Mouse (Mus musculus) CD4-positive, CD25-positive, alpha-beta regulatory T cell, adult 2 months (primary cell): ENCODE measurements around the gene Nrxn3.
A peak's percentile ranks its signal among the peaks of the same experiment; 100 is the strongest.

Source experiments
- DNase-seq: peaks from one replicate; pipeline ENCODE4 v3.0.0-alpha.2; 2012; ENCODE audit warnings: low read depth, low spot score

The Nrxn3 gene

GRCm38 (mm10) chr12:89041429-89042107, 318.9 kb downstream of the Nrxn3 start:
- no peak for DNase-seq

- no peak for DNase-seq
Observed at GRCm38 (mm10) chr12:89049279-89049678, 326.6 kb downstream of the Nrxn3 start.

- no peak for DNase-seq
Observed at GRCm38 (mm10) chr12:89049686-89050085, 327.0 kb downstream of the Nrxn3 start.

GRCm38 (mm10) chr12:89072436-89072835, 349.8 kb downstream of the Nrxn3 start:
- no peak for DNase-seq

GRCm38 (mm10) chr12:89073167-89073743, 350.6 kb downstream of the Nrxn3 start:
- DNase-seq: no peak

GRCm38 (mm10) chr12:89074551-89075295, 352.0 kb downstream of the Nrxn3 start:
- no peak for DNase-seq

GRCm38 (mm10) chr12:89093806-89094479, 371.3 kb downstream of the Nrxn3 start:
- no peak for DNase-seq

- DNase-seq: no peak
Observed at GRCm38 (mm10) chr12:89097561-89097960, 374.9 kb downstream of the Nrxn3 start.

GRCm38 (mm10) chr12:89106029-89106733, 383.5 kb downstream of the Nrxn3 start:
- no peak for DNase-seq

- DNase-seq: no peak
Observed at GRCm38 (mm10) chr12:89106881-89107584, 384.4 kb downstream of the Nrxn3 start.

GRCm38 (mm10) chr12:89109779-89110335, 387.2 kb downstream of the Nrxn3 start:
- DNase-seq: no peak

GRCm38 (mm10) chr12:89128602-89129001, 405.9 kb downstream of the Nrxn3 start:
- no peak for DNase-seq

GRCm38 (mm10) chr12:89129139-89129907, 406.6 kb downstream of the Nrxn3 start:
- DNase-seq: peak; percentile 0

GRCm38 (mm10) chr12:89134333-89134732, 411.7 kb downstream of the Nrxn3 start:
- DNase-seq: peak; percentile 53

GRCm38 (mm10) chr12:89134774-89135307, 412.2 kb downstream of the Nrxn3 start:
- no peak for DNase-seq

- DNase-seq: no peak
Observed at GRCm38 (mm10) chr12:89148974-89149411, 426.3 kb downstream of the Nrxn3 start.

- no peak for DNase-seq
Observed at GRCm38 (mm10) chr12:89149455-89149854, 426.8 kb downstream of the Nrxn3 start.

GRCm38 (mm10) chr12:89156086-89156757, 433.5 kb downstream of the Nrxn3 start:
- no peak for DNase-seq

- no peak for DNase-seq
Observed at GRCm38 (mm10) chr12:89159353-89159752, 436.7 kb downstream of the Nrxn3 start.
